Mouse (Mus musculus): ENCODE measurements around the gene Phc3.

DNA sequence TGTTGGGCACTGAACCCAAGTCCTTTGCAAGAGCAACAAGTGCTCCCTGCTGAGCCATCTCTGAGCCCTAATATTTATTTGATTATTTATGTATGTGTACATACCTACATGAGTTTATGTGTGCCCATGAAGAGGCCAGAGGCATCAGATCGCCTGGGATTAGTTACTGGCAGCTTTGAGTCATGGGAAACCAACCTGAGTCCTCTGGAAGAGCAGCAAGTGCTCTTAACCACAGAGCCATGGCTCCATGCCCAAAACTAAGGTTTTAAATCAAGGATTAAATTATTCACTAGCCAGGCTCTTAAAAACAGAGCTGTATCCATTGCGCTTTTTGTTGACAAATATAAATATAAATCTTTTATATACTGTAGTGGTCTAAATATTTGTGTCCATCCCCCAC, 45.2 kb upstream of the Phc3 start:
- no peak for TF ChIP-seq CTCF (IDR thresholded peaks at IDR 0.05; ENCODE audit: low read depth, low read length)
- TF ChIP-seq POLR2A (IDR thresholded peaks at IDR 0.05; ENCODE audit: extremely low read depth, insufficient read depth, low read length) = no peak

Data from liver, adult 2 months (tissue).